Mouse (Mus musculus) cerebellum, postnatal 25 days (tissue): ENCODE measurements around the gene Angptl6.

ENCODE experiments used
- DNase-seq, 2 experiments: peaks; one replicate each; pipeline ENCODE4 v3.0.0; 2021; ENCODE audit warnings: mixed read lengths in 2 of 2

Gene Angptl6

DNA sequence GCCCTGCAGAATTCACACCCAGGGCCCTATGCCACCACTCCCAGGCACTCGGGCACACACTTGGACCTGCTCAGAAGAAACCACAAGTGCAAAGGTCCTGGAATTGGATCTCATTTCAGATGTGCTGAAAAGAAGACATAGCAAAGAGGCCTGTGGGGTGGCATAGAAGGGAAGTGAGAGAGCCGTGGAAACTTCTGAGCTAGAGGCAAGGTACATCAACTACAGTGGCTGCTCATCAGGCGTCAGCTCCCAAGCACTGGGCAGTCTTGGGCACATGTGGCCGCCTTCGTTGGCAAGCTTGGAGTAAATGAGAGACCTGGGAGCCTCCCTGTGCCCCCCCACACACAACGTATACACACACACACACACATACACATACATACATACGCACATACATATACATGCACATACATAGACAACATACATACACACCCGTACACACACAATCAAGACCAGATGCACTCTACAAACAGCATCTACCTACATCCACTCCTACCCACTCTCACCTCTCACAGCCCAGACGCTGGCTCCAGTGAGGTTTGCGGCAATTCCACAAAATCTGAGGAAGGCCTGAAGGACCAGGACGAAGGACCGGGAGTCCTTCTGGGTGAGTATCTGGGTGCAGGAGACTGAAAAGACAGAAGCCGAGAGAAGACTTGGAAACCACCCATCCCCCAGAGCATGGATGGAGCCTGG, at the start of gene Angptl6:
Gene Angptl6, minus strand, starts transcription at position 631 of the 696 bp plus-strand sequence.
- peak in 1 of 2 experiments; percentile 27 for DNase-seq

DNA sequence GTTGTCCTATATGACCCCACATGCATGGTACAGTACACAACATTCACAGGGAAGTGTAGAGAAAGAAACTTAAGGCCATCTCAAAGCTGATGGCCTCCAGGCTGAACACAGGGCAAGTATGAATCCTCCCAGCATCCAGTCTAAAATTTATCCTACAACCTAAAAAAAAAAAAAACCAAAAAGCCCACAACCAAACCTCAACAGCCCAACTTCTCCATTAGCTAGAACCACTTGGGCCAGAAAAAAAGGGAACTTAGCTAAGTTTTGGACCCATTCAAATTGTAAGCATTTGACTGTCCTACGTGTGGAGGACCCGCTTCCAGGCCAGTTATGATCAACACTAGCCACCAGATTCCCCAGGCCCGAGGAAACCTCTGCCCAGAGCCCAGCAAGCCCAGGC, 43.7 kb upstream of the Angptl6 start:
- DNase-seq, result no peak

DNA sequence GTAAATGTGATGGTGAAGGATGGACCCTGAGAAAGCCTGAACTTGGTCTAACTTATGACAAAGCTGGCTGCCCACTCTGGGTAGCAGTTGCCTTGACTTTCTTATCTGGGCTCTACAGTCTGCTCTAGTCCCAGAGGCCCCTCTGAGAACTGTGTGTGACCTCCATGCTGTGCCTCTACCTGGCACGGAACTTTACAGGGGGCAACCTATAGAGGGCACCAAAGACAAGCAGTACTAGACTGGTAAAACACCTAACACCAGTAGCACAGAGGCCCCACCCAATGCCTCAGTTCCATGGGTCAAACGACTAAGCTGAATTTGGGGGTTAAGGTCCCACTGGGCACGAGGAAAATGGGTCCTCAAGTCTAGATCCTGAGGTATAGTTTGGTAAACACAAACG, 36.6 kb upstream of the Angptl6 start:
- no peak for DNase-seq

DNA sequence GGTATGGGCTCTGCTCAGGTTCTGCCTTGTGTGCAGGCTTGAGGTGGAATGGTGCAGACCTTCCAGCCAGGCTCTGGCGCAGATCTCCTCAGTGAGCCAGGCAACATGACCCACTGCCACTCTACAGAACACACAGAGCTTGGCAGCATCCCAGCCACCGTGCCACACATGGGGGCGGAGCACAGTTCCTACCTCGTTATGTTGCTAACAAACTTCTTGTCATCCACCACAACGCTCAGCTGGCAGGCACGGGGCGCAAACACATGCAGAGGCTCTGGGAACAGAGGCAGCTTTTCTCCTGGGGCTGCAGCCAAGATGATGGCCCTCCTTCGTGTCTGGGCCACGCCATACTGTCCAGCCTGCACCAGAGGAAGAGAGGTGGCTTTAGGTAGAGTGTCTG, 30.4 kb upstream of the Angptl6 start:
- DNase-seq, result no peak

DNA sequence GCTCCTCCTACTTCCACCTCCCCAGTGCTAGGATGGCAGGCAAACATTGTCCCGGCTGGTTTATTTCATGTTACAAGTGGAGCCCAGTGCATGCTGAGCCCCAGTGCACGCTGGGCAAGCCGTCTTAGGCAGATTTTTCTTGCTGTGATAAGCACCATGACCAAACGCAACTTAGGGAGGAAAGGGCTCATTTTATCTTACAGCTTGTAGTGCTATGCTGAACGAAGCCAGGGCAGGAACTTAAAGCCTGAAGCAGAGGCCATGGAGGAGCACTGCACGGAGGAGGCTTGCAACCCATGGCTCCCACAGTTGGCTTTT, 22.6 kb upstream of the Angptl6 start:
- DNase-seq, result no peak

DNA sequence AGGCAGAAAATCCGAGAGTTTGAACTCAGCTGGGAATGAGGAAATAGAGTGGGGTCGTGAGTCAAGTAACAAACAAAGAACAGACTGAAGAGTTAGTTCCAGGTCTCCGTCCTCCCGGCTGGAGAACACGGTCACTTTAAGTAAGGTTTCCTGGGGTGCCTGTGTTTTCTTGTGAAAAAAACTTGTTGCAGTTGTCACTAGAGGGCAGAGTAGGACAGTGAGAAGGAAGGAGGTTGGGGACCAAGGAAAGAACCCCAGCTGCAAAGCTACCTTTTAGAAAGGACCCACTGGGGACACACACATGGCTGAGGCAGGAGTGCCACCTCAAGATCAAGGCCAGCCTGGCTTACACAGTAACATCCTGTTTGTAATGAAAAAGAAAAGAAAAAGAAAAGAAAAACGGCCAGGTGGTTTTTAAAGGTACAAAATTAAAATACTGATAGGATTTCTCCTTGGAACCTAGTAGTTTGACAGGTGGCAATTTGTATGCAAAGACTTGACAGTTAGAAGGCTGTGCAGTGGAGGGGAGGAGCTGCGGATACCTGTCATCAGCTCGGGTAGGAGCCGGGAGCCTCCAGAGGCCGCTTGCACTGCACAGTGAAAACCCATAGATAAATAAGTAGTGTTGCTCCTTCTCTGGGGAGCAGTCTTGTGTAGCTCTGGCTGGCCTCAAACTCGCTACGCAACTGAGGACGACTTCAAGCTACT, 22.1 kb upstream of the Angptl6 start:
- DNase-seq, result no peak

DNA sequence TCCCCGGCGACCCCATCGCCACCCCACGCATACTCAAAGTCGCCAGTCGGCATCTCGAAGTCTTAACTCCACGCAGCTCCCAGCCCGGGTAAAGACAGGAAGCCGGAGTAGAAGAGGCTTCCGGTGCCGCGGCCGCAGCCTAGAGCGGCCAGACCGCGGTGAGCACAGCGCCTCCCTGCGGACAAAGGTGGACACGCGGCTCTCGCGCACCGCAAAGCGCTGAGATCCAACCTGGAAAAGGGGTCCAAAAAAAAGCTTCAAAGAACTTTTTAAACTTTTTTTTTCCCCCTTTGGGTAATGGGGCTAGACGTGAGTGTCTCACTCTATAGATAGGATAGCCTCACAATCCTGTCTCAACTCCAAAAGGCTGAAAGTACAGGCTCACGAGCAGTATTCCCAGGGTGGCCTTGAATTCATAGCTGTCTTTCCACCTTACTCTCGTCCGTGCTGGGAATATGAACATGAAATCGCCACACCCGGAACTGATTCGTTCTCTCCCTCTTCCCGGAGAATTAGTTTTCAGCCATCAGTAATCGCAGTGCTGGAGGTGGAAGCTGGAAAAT, 19.1 kb upstream of the Angptl6 start, which contains the start of gene Eif3g:
Gene Eif3g, minus strand, starts transcription at position 113 of the 563 bp plus-strand sequence.
- peak; percentile 89 to 93 for DNase-seq

DNA sequence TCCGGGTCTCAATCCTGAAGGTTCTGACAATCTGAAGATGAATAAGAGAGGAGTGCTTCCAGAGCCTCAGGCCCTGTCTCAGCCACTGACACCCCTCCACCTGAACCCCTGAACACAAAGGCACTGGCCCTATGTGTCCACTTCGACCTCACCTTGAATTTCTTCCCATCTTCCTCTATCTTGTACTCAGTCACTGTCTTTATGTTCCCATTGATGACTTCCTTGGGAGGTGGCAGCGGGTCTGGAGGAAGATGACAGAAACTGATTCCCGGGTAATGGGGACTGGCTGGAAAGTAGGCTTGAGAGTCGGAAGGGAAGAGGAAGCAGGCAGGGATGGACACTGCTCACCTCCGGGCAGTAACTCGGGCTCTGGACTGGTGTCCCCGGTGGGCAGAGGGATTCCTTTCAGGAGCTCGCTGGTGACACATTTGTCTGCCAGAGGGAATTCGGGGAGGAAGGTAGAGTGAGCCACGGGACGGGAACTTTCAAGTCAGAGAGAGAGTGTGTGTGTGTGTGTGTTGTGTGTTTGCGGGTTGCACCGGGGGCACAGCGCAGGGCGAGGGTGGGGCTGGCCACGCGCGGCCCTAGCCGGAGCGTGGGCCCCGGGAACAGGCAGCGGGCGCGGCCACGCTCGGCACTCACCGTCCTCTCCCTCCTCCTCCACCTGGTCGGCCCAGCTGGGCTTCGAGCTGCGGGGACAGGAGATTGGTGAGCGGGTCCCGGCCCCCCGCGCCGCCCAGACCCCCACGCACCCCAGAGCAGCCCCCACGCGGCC, 18.4 kb upstream of the Angptl6 start:
- no peak for DNase-seq

DNA sequence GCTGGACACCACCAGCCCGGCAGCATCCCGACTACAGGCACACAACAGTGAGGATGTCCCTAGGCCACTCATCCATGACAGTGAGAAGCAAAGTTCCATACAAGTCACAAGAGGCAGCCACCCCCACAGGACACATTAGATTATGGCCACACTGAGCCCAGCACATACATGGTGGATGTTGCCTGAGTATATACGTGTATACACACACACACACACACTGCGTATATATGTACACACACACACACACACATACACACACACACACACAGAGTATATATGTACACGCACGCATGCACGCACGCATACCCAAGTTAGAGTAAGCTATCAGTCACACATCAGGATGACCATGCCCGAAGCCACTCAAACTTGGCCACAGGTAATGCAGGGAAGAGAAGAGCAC, 15.9 kb upstream of the Angptl6 start:
- no peak for DNase-seq

DNA sequence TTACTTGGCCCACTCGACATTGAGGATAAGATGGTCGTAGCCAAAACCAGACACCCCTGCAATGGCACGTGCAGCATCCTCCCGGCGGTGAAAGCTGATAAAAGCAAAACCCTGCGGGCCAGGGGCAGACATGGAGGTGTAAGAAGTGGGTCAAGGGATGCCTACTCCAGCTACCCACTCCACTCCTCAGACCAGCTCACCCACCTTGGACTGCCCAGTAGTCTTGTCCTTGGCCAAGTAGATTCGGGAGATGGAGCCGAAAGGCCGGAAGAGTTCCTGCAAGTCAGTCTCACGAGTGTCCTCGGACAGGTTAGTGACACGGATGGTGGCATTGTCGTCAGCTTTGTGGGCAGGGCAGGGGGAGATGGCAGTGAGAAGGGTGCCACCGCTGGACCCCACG, 15.1 kb upstream of the Angptl6 start:
- DNase-seq, result no peak

DNA sequence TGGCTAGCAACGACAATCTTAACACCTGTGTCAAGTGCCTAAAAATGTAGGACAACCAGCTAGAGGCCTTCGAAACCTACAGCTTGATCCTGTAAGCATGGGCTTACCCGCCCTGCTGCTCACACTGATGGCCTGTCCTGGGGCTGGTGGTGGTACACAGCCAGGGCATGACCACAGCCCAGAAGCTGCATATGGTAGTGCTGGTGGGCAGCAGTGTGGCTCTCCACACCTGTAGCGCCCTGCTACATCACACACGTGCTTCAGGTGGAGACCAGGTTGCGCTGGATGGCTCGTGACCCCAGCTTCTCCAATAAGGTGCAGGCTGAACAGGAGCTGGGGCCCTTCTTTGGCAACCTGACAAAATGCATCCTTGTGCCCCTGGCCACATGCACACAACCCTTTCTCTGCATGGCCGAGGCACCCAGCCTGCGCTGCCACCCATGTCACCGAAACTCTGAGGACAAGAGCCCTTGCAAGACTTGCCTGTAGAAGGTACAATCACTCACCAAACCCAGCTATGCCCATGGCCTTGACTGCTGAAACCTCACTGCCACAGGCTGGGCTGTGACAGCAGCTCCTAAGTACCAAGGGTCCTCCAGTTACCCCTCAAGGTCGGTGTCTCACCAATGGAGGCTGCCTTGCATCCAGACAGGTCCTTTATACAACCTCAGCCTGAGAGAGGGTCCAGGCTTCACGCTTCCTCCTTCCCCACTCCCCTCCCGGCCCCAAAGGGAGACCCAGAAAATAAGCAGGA, 14.2 kb upstream of the Angptl6 start:
- no peak for DNase-seq

DNA sequence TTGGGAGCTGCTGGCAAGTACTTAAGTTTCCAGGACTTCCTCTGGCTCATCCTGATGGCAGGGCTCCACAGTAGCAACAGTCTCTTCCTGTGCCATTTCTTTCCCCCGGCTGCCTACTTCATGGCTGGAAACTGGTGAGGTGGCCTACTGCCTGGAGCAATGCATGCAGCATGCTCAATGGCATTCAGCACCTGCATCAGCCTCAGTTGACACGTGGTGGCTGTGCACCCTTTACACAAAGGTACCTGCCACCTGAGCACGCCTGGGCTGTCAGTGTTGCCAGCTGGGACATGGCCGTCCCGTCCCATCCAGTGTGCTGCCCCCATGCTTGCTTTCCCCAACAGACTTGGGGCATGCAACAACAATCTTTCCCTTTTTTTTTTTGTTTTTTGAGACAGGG, 13.5 kb upstream of the Angptl6 start:
- no peak for DNase-seq

DNA sequence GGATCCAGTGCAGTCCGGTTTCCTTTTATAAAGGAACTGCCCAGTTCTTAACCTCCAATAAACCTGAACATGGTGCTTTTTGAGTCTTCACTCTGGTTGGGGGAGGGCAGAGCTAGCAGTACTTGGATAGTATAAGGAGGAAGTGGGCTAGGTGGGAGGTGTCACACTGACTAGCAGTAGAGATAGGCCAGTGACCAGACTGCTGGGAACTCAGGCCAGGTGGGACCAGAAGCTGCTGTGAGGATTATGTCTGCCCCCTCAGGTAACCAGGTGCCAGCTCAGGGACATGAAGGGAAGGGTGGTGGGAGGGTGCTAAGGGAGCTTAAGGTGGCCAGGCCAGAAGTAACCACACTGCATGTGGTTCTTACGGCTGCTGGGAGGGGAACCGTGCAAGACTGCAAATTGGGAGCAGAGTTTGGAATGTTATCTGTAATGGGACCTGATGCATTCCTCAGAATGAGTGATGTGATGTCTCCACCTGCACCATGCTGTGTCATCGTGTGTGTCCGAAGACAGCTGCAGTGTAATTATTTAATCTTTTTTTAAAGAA, 12.7 kb upstream of the Angptl6 start:
- no peak for DNase-seq

DNA sequence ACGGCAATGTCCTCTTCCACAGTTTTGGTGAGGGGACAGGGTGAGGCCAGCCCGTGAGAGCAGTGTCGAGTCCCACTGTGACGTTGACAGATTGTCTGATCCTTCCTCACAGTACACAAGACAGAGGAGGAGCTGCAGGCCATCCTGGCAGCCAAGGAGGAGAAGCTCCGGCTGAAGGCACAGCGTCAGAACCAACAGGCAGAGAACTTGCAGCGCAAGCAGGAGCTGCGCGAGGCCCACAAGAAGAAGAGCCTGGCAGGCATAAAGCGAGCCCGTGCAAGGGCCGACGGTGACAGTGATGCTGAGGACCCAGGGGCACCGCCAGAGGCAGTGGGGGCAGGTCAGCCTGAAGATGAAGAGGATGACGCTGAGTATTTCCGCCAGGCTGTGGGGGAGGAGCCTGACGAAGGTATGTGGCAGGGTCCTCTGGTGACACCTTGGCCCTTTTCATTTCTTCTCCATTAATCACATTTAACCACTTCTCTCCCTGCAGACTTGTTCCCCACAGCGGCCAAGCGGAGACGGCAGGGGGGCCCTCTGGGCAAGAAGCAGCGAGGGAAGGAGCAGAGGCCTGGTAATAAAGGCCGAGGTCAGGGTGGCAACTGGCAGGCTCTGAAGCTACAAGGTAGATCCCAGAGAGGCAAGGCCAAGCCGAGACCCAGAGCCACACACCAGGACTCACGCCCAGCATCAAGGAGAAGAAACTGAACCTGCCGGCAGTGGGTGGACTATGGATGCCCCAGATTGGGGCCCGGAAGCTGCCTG, 12.0 kb upstream of the Angptl6 start:
- no peak for DNase-seq

DNA sequence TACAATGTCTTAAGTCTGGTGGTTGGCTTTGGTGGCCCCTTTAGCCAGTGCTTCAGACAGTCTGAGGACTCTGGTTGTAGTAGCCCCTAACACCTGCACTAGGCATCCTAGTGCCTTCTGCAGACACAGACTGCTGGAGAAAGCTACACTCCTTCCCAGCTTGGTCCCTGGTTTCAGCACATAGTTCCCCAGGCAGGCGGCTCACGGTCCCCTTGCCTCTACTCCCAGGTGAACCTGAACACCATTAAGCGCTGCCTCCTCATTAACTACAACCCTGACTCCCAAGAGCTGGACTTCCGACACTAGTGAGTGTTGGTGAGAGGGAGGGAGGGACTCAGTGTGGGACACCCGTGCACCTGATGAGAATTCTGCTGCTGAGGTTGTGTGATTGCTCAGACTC, 10.9 kb upstream of the Angptl6 start:
- DNase-seq, result no peak

DNA sequence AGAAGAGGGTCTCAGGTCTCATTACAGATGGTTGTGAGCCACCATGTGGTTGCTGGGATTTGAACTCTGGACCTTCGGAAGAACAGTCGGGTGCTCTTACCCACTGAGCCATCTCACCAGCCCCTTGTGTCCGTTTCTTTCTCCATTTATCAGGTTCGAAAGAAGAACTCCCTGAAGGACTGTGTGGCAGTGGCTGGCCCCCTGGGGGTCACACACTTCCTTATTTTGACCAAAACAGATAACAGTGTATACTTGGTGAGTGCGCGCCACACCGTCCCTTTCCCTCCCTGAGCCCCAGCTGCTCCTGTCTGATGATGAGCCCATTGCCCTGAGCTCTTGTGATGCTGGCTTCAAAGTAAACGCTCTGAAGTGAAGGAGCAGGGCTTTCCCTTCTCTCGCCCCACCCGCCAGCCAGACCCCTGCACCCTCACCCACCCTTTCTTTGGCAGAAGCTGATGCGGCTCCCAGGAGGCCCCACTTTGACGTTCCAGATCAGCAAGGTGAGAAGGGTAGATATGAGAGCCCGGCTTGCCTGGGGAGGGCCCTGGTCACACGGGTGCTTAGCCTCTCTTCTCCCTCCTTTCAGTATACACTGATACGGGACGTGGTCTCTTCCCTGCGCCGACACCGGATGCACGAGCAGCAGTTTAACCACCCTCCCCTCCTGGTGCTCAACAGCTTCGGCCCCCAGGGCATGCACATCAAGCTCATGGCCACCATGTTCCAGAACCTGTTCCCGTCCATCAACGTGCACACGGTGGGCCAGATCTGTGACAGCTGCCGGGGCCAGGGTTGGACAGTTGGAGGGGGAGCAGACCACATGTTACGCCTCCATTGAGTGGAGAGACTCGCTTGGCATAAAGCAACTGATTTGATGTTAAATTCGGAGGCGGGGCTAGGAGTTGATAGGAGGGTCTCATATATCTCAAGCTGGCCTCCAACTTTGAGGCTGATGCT, 9.9 kb upstream of the Angptl6 start:
- no peak for DNase-seq

DNA sequence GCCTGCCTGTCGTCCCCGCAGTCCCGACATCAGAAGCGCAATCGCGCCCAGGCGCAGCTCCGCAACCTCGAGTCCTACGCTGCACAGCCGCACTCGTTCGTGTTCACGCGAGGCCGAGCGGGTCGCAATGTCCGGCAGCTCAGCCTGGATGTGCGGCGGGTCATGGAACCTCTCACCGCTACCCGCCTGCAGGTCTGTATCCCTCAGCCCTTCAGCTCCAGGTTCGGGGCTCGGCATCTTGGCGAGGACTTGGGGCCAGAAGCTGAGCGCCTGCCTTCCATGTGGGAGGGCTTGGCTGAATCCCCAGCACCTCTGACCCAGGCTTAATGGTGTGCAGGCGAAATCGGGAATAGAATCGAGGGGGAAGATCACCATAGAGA, 8.8 kb upstream of the Angptl6 start:
- DNase-seq, result no peak

DNA sequence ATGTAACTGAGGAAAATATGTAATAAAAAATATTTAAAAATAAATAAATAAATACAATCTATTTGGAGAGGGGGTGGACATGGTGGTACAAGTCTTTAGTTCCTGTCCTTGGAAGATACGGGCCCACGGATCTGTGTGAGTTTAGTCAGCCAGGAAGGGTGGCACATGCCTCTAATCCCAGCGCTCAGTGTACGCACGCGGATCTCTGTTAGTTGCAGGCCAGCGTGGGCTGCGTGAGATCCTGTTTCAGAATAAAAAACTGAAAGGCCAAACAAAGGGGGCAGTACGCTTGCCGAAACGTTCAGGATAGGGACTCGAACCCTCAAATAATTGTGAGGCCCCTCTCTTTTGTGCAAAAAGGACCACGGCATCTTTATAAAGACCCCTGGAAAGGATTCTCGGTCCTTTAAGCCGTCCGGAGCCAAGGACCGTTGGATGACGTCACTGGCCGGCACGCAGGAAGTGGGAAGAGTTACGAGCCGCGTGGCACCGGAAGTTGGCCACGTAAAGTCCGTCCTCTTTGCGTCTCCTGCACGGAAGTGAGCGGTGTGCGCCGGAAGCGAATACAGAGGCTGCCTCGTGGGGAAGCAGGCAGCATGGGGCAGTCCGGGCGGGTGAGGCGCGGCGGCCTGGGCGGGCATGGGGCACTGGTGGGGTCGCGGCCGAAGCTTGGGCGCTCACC, 8.3 kb upstream of the Angptl6 start, which contains the start of gene Ppan:
Gene Ppan, plus strand, starts transcription at position 472 of the 682 bp plus-strand sequence.
- DNase-seq, result peak; percentile 95 to 97

DNA sequence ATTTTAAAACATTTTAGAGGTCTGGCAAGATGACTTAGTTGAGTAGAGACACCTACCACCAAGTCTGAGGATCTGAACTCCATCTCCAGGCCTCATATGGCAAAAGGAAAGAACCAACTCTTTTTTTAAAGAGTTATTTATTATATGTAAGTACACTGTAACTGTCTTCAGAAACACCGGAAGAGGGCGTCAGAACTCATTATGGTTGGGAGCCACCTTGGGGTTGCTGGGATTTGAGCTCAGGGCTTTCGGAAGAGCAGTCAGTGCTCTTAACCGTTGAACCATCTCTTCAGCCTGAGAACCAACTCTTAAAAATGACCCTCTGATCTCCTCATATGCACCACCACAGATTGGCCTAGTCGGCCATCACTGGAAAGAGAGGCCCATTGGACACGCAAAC, 7.7 kb upstream of the Angptl6 start:
- DNase-seq, result peak in 1 of 2 experiments; percentile 5

DNA sequence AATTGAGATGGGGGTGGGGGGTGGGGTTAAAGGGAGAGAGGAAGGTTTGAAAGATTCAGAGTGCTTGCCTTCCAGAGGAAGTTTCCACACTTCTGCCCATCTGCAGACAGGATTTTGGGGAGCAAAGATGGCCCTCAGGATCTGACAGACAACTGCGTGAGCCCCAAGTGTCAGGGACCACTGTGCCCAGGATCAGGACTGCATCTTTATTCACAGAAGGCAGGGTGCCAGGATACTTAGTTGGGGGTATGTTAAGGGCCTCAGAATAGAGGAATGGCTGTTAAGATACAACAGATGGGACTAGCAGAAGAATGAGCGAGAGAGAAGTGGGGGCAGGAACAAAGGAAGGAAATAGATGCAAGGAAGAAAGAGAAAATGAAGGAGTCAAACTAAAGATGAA, 7.0 kb upstream of the Angptl6 start:
- DNase-seq, result peak in 1 of 2 experiments; percentile 4
